Mouse (Mus musculus) liver, postnatal 0 days (tissue): ENCODE measurements at regions not wholly inside any gene's neighbourhood (a gene's known extent, or its start where the extent isn't known, plus 50 kb on each side); places are given as distances from the start of the nearest gene placed in this dataset.

Source experiments
- CTCF ChIP-seq: sonication (generic); IDR thresholded peaks from 2 replicates; pipeline ENCODE4 v1.5.1; 2016; ENCODE audit warnings: antibody characterized with exemption, low read depth
- EP300 ChIP-seq: IDR thresholded peaks from 2 replicates; pipeline ENCODE4 v1.6.1; 2016; ENCODE audit warnings: antibody characterized with exemption, low read depth, mild to moderate bottlenecking

GRCm38 (mm10) chr13:83978541-83978940 is 243.6 kb upstream of the Tmem161b start:
- TF ChIP-seq EP300 (no peak), CTCF (no peak)
